ENCODE assay signal across 13 mouse cellular contexts in the genomic region with DNA sequence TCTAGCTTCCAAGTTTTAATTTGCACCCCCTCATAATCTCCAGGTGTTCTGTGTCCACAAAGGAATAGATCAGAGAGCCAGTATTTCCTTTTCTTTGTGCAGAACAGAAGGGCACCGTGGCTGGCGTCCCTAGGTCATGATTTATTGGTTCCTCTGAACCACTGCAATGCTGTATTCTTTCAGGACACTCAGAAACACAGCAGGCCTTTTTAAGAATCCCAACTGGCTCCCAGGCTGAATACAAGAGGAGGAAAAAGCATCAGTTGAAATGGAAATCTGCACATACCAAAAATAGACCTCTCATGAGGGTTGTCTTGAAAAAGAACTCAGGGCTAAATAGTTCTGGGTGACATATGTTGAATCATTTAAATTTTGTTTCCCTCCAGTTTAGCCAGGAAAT.
DNase-seq lines count a peak whose midpoint lies in the region; ATAC-seq and TF ChIP-seq lines count a peak whose summit lies in the region.
"Had no signal": no experiment of that assay in that cellular context is flagged by ENCODE, and none has a peak within 500 bp of the region (broad histone marks: within the 10 kb centered on the region; RNA-seq: fewer than 3 reads in every experiment).

No protein-coding gene starts in this region.

- H3K36me3 ChIP-seq in kidney, embryonic 15.5 days, result no peaks in the 10 kb centered on the region
- H3K36me3 ChIP-seq in neural tube, embryonic 11.5 days (ENCODE audit: control insufficient read depth, insufficient read depth, low read length), result no peaks in the 10 kb centered on the region
- H3K36me3 ChIP-seq in neural tube, embryonic 15.5 days, result no peaks in the 10 kb centered on the region

- WGBS in kidney, embryonic 15.5 days, result 3% methylated on average over 2 of the region's 2 CpGs
- 0% methylated on average over 2 of the region's 2 CpGs for WGBS in neural tube, embryonic 11.5 days
- WGBS in neural tube, embryonic 15.5 days, result 6% methylated on average over 2 of the region's 2 CpGs

- intact Hi-C loops in left cerebral cortex, adult 2 months (cut with DNase I), result loop anchor here (2.0 to 10.0 kb wide), 5 partner anchors 84 to 406 kb away; no protein-coding TSS in a partner anchor

- no peaks in the 10 kb centered on the region for H3K4me1 ChIP-seq in kidney, embryonic 15.5 days
- peaks cover 4% of the 10 kb centered on the region; the same call in 1 of the 2 replicates for H3K4me1 ChIP-seq in neural tube, embryonic 11.5 days (ENCODE audit: control insufficient read depth, insufficient read depth, low read length)
- 0 out of 2 replicates have a peak, but pooled peaks cover 2% of the 10 kb centered on the region for H3K4me1 ChIP-seq in neural tube, embryonic 15.5 days

- no peak overlapping the region for H3K9ac ChIP-seq in kidney, embryonic 15.5 days
- no peak overlapping the region for H3K9ac ChIP-seq in neural tube, embryonic 11.5 days (ENCODE audit: low read length)
- H3K9ac ChIP-seq in neural tube, embryonic 15.5 days (replicated peaks), result no peak overlapping the region
- H3K9ac ChIP-seq: forebrain, postnatal 0 days had no signal

- H3K27ac ChIP-seq in kidney, embryonic 15.5 days, result 0 out of 2 replicates have a peak overlapping the region, but pooled peaks have one; percentile 14
- H3K27ac ChIP-seq in neural tube, embryonic 11.5 days (ENCODE audit: low read depth, low read length), result no peak overlapping the region
- H3K27ac ChIP-seq in neural tube, embryonic 15.5 days (replicated peaks), result no peak overlapping the region
- peak overlapping the region; percentile 75 for H3K27ac ChIP-seq in left cerebral cortex, adult 2 months

- DNase-seq in kidney, adult 9 months, result no peak
- DNase-seq in neural tube, embryonic 11.5 days (ENCODE audit: low spot score), result peak; percentile 31
- no peak for DNase-seq in left cerebral cortex, adult 2 months (ENCODE audit: extremely low spot score in 1 of 2, low spot score in 2 of 2)
- DNase-seq in right cerebral cortex, postnatal 10 days (ENCODE audit: low spot score in 2 of 2), result peak; percentile 32 to 55
- no peak for DNase-seq in adrenal gland, postnatal 10 days
- DNase-seq: cerebellum, postnatal 10 days; forebrain, postnatal 0 days; lung, postnatal 36 days had no signal

- H3K27me3 ChIP-seq in kidney, embryonic 15.5 days, result no peaks in the 10 kb centered on the region
- no peaks in the 10 kb centered on the region for H3K27me3 ChIP-seq in neural tube, embryonic 11.5 days (ENCODE audit: control insufficient read depth, insufficient read depth, low read length)
- no peaks in the 10 kb centered on the region for H3K27me3 ChIP-seq in neural tube, embryonic 15.5 days (replicated peaks)
- H3K27me3 ChIP-seq: CH12.LX had no signal

- peak; percentile 43; the same call in 1 of the 2 replicates for ATAC-seq in kidney, embryonic 15.5 days (replicated peaks; ENCODE audit: low FRiP score)
- peak; percentile 80 for ATAC-seq in neural tube, embryonic 11.5 days (ENCODE audit: insufficient read depth, low FRiP score, low TSS enrichment)
- ATAC-seq in neural tube, embryonic 15.5 days (ENCODE audit: low FRiP score), result no peak; the same call in 1 of the 2 replicates
- no peak for ATAC-seq in CD4-positive, CD25-positive, alpha-beta regulatory T cell, adult 4 months
- ATAC-seq: forebrain, postnatal 0 days; inflammation-experienced regulatory T-cells, adult 6 months had no signal

- no peak overlapping the region for H3K4me2 ChIP-seq in kidney, embryonic 15.5 days
- no peak overlapping the region for H3K4me2 ChIP-seq in neural tube, embryonic 11.5 days (ENCODE audit: low read depth)
- no peak overlapping the region for H3K4me2 ChIP-seq in neural tube, embryonic 15.5 days

- H3K9me3 ChIP-seq in kidney, embryonic 15.5 days (replicated peaks), result no peaks in the 10 kb centered on the region
- no peaks in the 10 kb centered on the region for H3K9me3 ChIP-seq in neural tube, embryonic 11.5 days (ENCODE audit: control insufficient read depth, low read length)
- no peaks in the 10 kb centered on the region for H3K9me3 ChIP-seq in neural tube, embryonic 15.5 days (replicated peaks)

- TF ChIP-seq CTCF in left cerebral cortex, adult 2 months (IDR thresholded peaks at IDR 0.05), result no peak

- no peak overlapping the region for H3K4me3 ChIP-seq in kidney, embryonic 15.5 days (replicated peaks)
- H3K4me3 ChIP-seq in neural tube, embryonic 11.5 days (ENCODE audit: low read depth, low read length), result no peak overlapping the region
- no peak overlapping the region for H3K4me3 ChIP-seq in neural tube, embryonic 15.5 days (replicated peaks)
- H3K4me3 ChIP-seq in left cerebral cortex, adult 2 months, result no peak overlapping the region

Comparison
In these comparisons a context has a peak if more than half of its experiments do, and no peak if none do; other contexts are left out.
1. ATAC-seq: peak in kidney, embryonic 15.5 days (single experiment) and neural tube, embryonic 11.5 days (single experiment); none in neural tube, embryonic 15.5 days (single experiment) and CD4-positive, CD25-positive, alpha-beta regulatory T cell, adult 4 months (single experiment).
2. H3K27ac ChIP-seq: peak in kidney, embryonic 15.5 days (single experiment) and left cerebral cortex, adult 2 months (single experiment); none in neural tube, embryonic 11.5 days (single experiment) and neural tube, embryonic 15.5 days (single experiment).
3. DNase-seq: peak in neural tube, embryonic 11.5 days (single experiment) and right cerebral cortex, postnatal 10 days (2 of 2); none in kidney, adult 9 months (single experiment), left cerebral cortex, adult 2 months (0 of 2) and adrenal gland, postnatal 10 days (single experiment).